Mouse (Mus musculus) right cerebral cortex, postnatal 25 days (tissue): ENCODE measurements at regions not wholly inside any gene's neighbourhood (a gene's known extent, or its start where the extent isn't known, plus 50 kb on each side); places are given as distances from the start of the nearest gene placed in this dataset.

Experiments
- DNase-seq: peaks from one replicate; pipeline ENCODE4 v3.0.0; 2022

- no peak for DNase-seq
Measured at GRCm38 (mm10) chr10:87999617-88000330, 91.1 kb upstream of the Pmch start.

GRCm38 (mm10) chr10:88008679-88009078, 82.2 kb upstream of the Pmch start:
- peak; percentile 5 for DNase-seq

- DNase-seq: no peak
Measured at GRCm38 (mm10) chr10:88010866-88011265, 80.0 kb upstream of the Pmch start.

GRCm38 (mm10) chr10:88031978-88032377, 58.9 kb upstream of the Pmch start:
- DNase-seq: no peak
